Mouse (Mus musculus): ENCODE results near the gene Dock10. TPM values are rescaled to one million over a fixed set of nuclear protein-coding genes. Genes with fewer than 3 reads are reported as not detected.

Dock10 gene
- polyA plus RNA-seq, 1 experiment from 2014 or later: 4.4 TPM

- no peak overlapping the region for H3K4me2 ChIP-seq (ENCODE audit: low read length)
- 79% methylated on average over 3 of the region's 3 CpGs for WGBS
- no peaks in the 10 kb centered on the region for H3K36me3 ChIP-seq (ENCODE audit: control insufficient read depth, insufficient read depth, low read length)
- no peak for ATAC-seq (ENCODE audit: insufficient number of reproducible peaks, insufficient read depth, low FRiP score, low read depth)
- H3K4me1 ChIP-seq (ENCODE audit: control insufficient read depth in 2 of 2, insufficient read depth in 2 of 2, low read length in 2 of 2): no peaks in the 10 kb centered on the region
- H3K4me3 ChIP-seq (ENCODE audit: control insufficient read depth in 1 of 2, insufficient read depth in 1 of 2, low read depth in 1 of 2, low read length in 2 of 2): no peak overlapping the region
- H3K9me3 ChIP-seq (ENCODE audit: control insufficient read depth, low read length): 0 out of 2 replicates have a peak, but pooled peaks cover 2% of the 10 kb centered on the region
- no peak overlapping the region for H3K27ac ChIP-seq (replicated peaks in 1 of 2; ENCODE audit: control insufficient read depth in 1 of 2, insufficient read depth in 1 of 2, low read depth in 2 of 2, low read length in 2 of 2)
- H3K9ac ChIP-seq (ENCODE audit: low read length): no peak overlapping the region
- no peaks in the 10 kb centered on the region for H3K27me3 ChIP-seq (ENCODE audit: control insufficient read depth, insufficient read depth, low read length)
These were observed 116.5 kb downstream of the Dock10 start for GRCm38 (mm10) chr1:80641832-80642231.

- no peak overlapping the region for H3K27ac ChIP-seq (replicated peaks in 1 of 2; ENCODE audit: control insufficient read depth in 1 of 2, insufficient read depth in 1 of 2, low read depth in 2 of 2, low read length in 2 of 2)
These were observed 117.0 kb downstream of the Dock10 start for GRCm38 (mm10) chr1:80641288-80641687.

GRCm38 (mm10) chr1:80639553-80639952 lies 118.8 kb downstream of the Dock10 start:
- Histone ChIP-seq H3K4me1 (ENCODE audit: control insufficient read depth in 2 of 2, insufficient read depth in 2 of 2, low read length in 2 of 2) (no peaks in the 10 kb centered on the region), H3K27me3 (ENCODE audit: control insufficient read depth, insufficient read depth, low read length) (no peaks in the 10 kb centered on the region), H3K4me3 (ENCODE audit: control insufficient read depth in 1 of 2, insufficient read depth in 1 of 2, low read depth in 1 of 2, low read length in 2 of 2) (no peak overlapping the region), H3K9me3 (ENCODE audit: control insufficient read depth, low read length) (0 out of 2 replicates have a peak, but pooled peaks cover 2% of the 10 kb centered on the region), H3K27ac (replicated peaks in 1 of 2; ENCODE audit: control insufficient read depth in 1 of 2, insufficient read depth in 1 of 2, low read depth in 2 of 2, low read length in 2 of 2) (no peak overlapping the region), H3K4me2 (ENCODE audit: low read length) (no peak overlapping the region), H3K36me3 (ENCODE audit: control insufficient read depth, insufficient read depth, low read length) (no peaks in the 10 kb centered on the region), H3K9ac (ENCODE audit: low read length) (no peak overlapping the region)
- no peak for ATAC-seq (ENCODE audit: insufficient number of reproducible peaks, insufficient read depth, low FRiP score, low read depth)
- 86% methylated on average over 1 of the region's 1 CpGs for WGBS

More at GRCm38 (mm10) chr1:80641288-80641687, 117.0 kb downstream of the Dock10 start:
- H3K4me3 ChIP-seq (ENCODE audit: control insufficient read depth in 1 of 2, insufficient read depth in 1 of 2, low read depth in 1 of 2, low read length in 2 of 2): no peak overlapping the region
- WGBS: 73% methylated on average over 1 of the region's 1 CpGs
- H3K9me3 ChIP-seq (ENCODE audit: control insufficient read depth, low read length): 0 out of 2 replicates have a peak, but pooled peaks cover 2% of the 10 kb centered on the region
- no peaks in the 10 kb centered on the region for H3K4me1 ChIP-seq (ENCODE audit: control insufficient read depth in 2 of 2, insufficient read depth in 2 of 2, low read length in 2 of 2)
- ATAC-seq (ENCODE audit: insufficient number of reproducible peaks, insufficient read depth, low FRiP score, low read depth): no peak
- no peak overlapping the region for H3K4me2 ChIP-seq (ENCODE audit: low read length)
- H3K36me3 ChIP-seq (ENCODE audit: control insufficient read depth, insufficient read depth, low read length): no peaks in the 10 kb centered on the region
- no peaks in the 10 kb centered on the region for H3K27me3 ChIP-seq (ENCODE audit: control insufficient read depth, insufficient read depth, low read length)
- no peak overlapping the region for H3K9ac ChIP-seq (ENCODE audit: low read length)

- no peak for ATAC-seq (ENCODE audit: insufficient number of reproducible peaks, insufficient read depth, low FRiP score, low read depth)
- Histone ChIP-seq H3K27ac (replicated peaks in 1 of 2; ENCODE audit: control insufficient read depth in 1 of 2, insufficient read depth in 1 of 2, low read depth in 2 of 2, low read length in 2 of 2) (peak overlapping the region; percentile 24 to 48; a peak in 2 of 4 replicates), H3K27me3 (ENCODE audit: control insufficient read depth, insufficient read depth, low read length) (no peaks in the 10 kb centered on the region), H3K4me2 (ENCODE audit: low read length) (no peak overlapping the region), H3K9me3 (ENCODE audit: control insufficient read depth, low read length) (0 out of 2 replicates have a peak, but pooled peaks cover 2% of the 10 kb centered on the region), H3K4me1 (ENCODE audit: control insufficient read depth in 2 of 2, insufficient read depth in 2 of 2, low read length in 2 of 2) (no peaks in the 10 kb centered on the region), H3K4me3 (ENCODE audit: control insufficient read depth in 1 of 2, insufficient read depth in 1 of 2, low read depth in 1 of 2, low read length in 2 of 2) (no peak overlapping the region), H3K36me3 (ENCODE audit: control insufficient read depth, insufficient read depth, low read length) (no peaks in the 10 kb centered on the region), H3K9ac (ENCODE audit: low read length) (no peak overlapping the region)
- WGBS: 66% methylated on average over 4 of the region's 4 CpGs
These were observed 121.1 kb downstream of the Dock10 start for GRCm38 (mm10) chr1:80637214-80637705.

GRCm38 (mm10) chr1:80635825-80636224 lies 122.5 kb downstream of the Dock10 start:
- Histone ChIP-seq H3K9me3 (ENCODE audit: control insufficient read depth, low read length) (0 out of 2 replicates have a peak, but pooled peaks cover 2% of the 10 kb centered on the region), H3K27ac (replicated peaks in 1 of 2; ENCODE audit: control insufficient read depth in 1 of 2, insufficient read depth in 1 of 2, low read depth in 2 of 2, low read length in 2 of 2) (no peak overlapping the region), H3K4me2 (ENCODE audit: low read length) (no peak overlapping the region), H3K27me3 (ENCODE audit: control insufficient read depth, insufficient read depth, low read length) (no peaks in the 10 kb centered on the region), H3K9ac (ENCODE audit: low read length) (no peak overlapping the region), H3K4me3 (ENCODE audit: control insufficient read depth in 1 of 2, insufficient read depth in 1 of 2, low read depth in 1 of 2, low read length in 2 of 2) (no peak overlapping the region), H3K36me3 (ENCODE audit: control insufficient read depth, insufficient read depth, low read length) (no peaks in the 10 kb centered on the region), H3K4me1 (ENCODE audit: control insufficient read depth in 2 of 2, insufficient read depth in 2 of 2, low read length in 2 of 2) (no peaks in the 10 kb centered on the region)
- ATAC-seq (ENCODE audit: insufficient number of reproducible peaks, insufficient read depth, low FRiP score, low read depth): no peak
- 91% methylated on average over 4 of the region's 4 CpGs for WGBS

GRCm38 (mm10) chr1:80633536-80633935 lies 124.8 kb downstream of the Dock10 start:
- Histone ChIP-seq H3K27me3 (ENCODE audit: control insufficient read depth, insufficient read depth, low read length) (no peaks in the 10 kb centered on the region), H3K4me3 (ENCODE audit: control insufficient read depth in 1 of 2, insufficient read depth in 1 of 2, low read depth in 1 of 2, low read length in 2 of 2) (no peak overlapping the region), H3K4me1 (ENCODE audit: control insufficient read depth in 2 of 2, insufficient read depth in 2 of 2, low read length in 2 of 2) (no peaks in the 10 kb centered on the region), H3K9ac (ENCODE audit: low read length) (no peak overlapping the region), H3K27ac (replicated peaks in 1 of 2; ENCODE audit: control insufficient read depth in 1 of 2, insufficient read depth in 1 of 2, low read depth in 2 of 2, low read length in 2 of 2) (no peak overlapping the region), H3K36me3 (ENCODE audit: control insufficient read depth, insufficient read depth, low read length) (no peaks in the 10 kb centered on the region), H3K4me2 (ENCODE audit: low read length) (no peak overlapping the region), H3K9me3 (ENCODE audit: control insufficient read depth, low read length) (no peaks in the 10 kb centered on the region)
- ATAC-seq (ENCODE audit: insufficient number of reproducible peaks, insufficient read depth, low FRiP score, low read depth): no peak
- 75% methylated on average over 4 of the region's 4 CpGs for WGBS

GRCm38 (mm10) chr1:80630179-80631149 lies 127.9 kb downstream of the Dock10 start:
- Histone ChIP-seq H3K36me3 (ENCODE audit: control insufficient read depth, insufficient read depth, low read length) (no peaks in the 10 kb centered on the region), H3K27me3 (ENCODE audit: control insufficient read depth, insufficient read depth, low read length) (no peaks in the 10 kb centered on the region), H3K9me3 (ENCODE audit: control insufficient read depth, low read length) (no peaks in the 10 kb centered on the region), H3K27ac (replicated peaks in 1 of 2; ENCODE audit: control insufficient read depth in 1 of 2, insufficient read depth in 1 of 2, low read depth in 2 of 2, low read length in 2 of 2) (no peak overlapping the region), H3K4me3 (ENCODE audit: control insufficient read depth in 1 of 2, insufficient read depth in 1 of 2, low read depth in 1 of 2, low read length in 2 of 2) (no peak overlapping the region), H3K9ac (ENCODE audit: low read length) (no peak overlapping the region), H3K4me1 (ENCODE audit: control insufficient read depth in 2 of 2, insufficient read depth in 2 of 2, low read length in 2 of 2) (no peaks in the 10 kb centered on the region), H3K4me2 (ENCODE audit: low read length) (no peak overlapping the region)
- 71% methylated on average over 5 of the region's 5 CpGs for WGBS
- ATAC-seq (ENCODE audit: insufficient number of reproducible peaks, insufficient read depth, low FRiP score, low read depth): no peak

Data from heart, embryonic 14.5 days (tissue).